Comparison of ENCODE assay signal across 10 mouse cellular contexts in genomic region chr11:114478736-114479135, GRCm38 (mm10).
DNase-seq lines count a peak whose midpoint lies in the region; ATAC-seq and TF ChIP-seq lines count a peak whose summit lies in the region.
"Had no signal": no experiment of that assay in that cellular context is flagged by ENCODE, and none has a peak within 500 bp of the region (broad histone marks: within the 10 kb centered on the region; RNA-seq: fewer than 3 reads in every experiment).

No protein-coding gene starts in this region.

- peak; percentile 28 for DNase-seq in CD4-positive, CD25-positive, alpha-beta regulatory T cell, adult 2 months (ENCODE audit: low read depth, low spot score)
- no peak for DNase-seq in kidney, postnatal 0 days (ENCODE audit: low spot score)
- no peak for DNase-seq in kidney, postnatal 14 days
- DNase-seq in induced T-regulatory cell, adult 2 months (ENCODE audit: low read depth), result peak; percentile 21
- DNase-seq in naive thymus-derived CD4-positive, alpha-beta T cell, adult 2 months (ENCODE audit: low read depth), result peak; percentile 3
- DNase-seq in adrenal gland, postnatal 10 days, result no peak
- DNase-seq in kidney, adult 11 months, result no peak
- DNase-seq: layer of hippocampus, postnatal 36 days; thymus, postnatal 36 days had no signal

- no peak overlapping the region for H3K27ac ChIP-seq in kidney, postnatal 0 days

- TF ChIP-seq CTCF in kidney, postnatal 0 days (IDR thresholded peaks at IDR 0.05; ENCODE audit: low read depth), result no peak

- H3K9ac ChIP-seq in kidney, postnatal 0 days (ENCODE audit: low read depth, low read length), result no peak overlapping the region

- ATAC-seq in CD4-positive, CD25-positive, alpha-beta regulatory T cell, adult 4 months, result no peak
- ATAC-seq in kidney, postnatal 0 days (replicated peaks; ENCODE audit: low FRiP score, low read depth), result no peak

- no peak overlapping the region for H3K4me3 ChIP-seq in kidney, postnatal 0 days (replicated peaks; ENCODE audit: low read depth, low read length)

- H3K4me1 ChIP-seq in kidney, postnatal 0 days (replicated peaks; ENCODE audit: insufficient read depth, low read length), result no peaks in the 10 kb centered on the region

- H3K27me3 ChIP-seq in kidney, postnatal 0 days (ENCODE audit: insufficient read depth, low read length), result 0 out of 2 replicates have a peak, but pooled peaks cover 3% of the 10 kb centered on the region

- H3K4me2 ChIP-seq in kidney, postnatal 0 days (ENCODE audit: low read length), result peak overlapping the region; percentile 23; the same call in 1 of the 2 replicates

- no peaks in the 10 kb centered on the region for H3K9me3 ChIP-seq in kidney, postnatal 0 days (replicated peaks; ENCODE audit: low read length)

- H3K36me3 ChIP-seq in kidney, postnatal 0 days (ENCODE audit: insufficient read depth, low read length), result no peaks in the 10 kb centered on the region

- 7% methylated on average over 7 of the region's 7 CpGs for WGBS in kidney, postnatal 0 days

Comparison
In these comparisons a context has a peak if more than half of its experiments do, and no peak if none do; other contexts are left out.
1. DNase-seq: peak in CD4-positive, CD25-positive, alpha-beta regulatory T cell, adult 2 months (single experiment), induced T-regulatory cell, adult 2 months (single experiment) and naive thymus-derived CD4-positive, alpha-beta T cell, adult 2 months (single experiment); none in kidney, postnatal 0 days (single experiment), kidney, postnatal 14 days (single experiment), adrenal gland, postnatal 10 days (single experiment) and kidney, adult 11 months (single experiment).